Mouse (Mus musculus) stomach, embryonic 16.5 days (tissue): Measurements from ENCODE around the gene Pan2. TPM values are rescaled to one million over a fixed set of nuclear protein-coding genes. Genes with fewer than 3 reads are reported as not detected.

Source experiments
- ATAC-seq: fragments of 200-750 bp; cut with Nextera tagmentation; 2 replicates; pipeline ENCODE4 v1.8.0; 2017; ENCODE audit warnings: moderate number of reproducible peaks, moderate TSS enrichment; ENCODE audit not compliant: insufficient read depth, low FRiP score
- H3K27ac ChIP-seq: fragments of 300-500 bp; sonication (generic); 2 replicates; pipeline ENCODE4 v1.5.1; 2014; ENCODE audit warnings: low read length
- H3K27me3 ChIP-seq: fragments of 300-500 bp; sonication (generic); 2 replicates; pipeline ENCODE4 v1.6.1; 2014; ENCODE audit warnings: low read length, control low read depth, mixed read lengths; ENCODE audit not compliant: control insufficient read depth, insufficient read depth
- H3K36me3 ChIP-seq: fragments of 300-500 bp; sonication (generic); 2 replicates; pipeline ENCODE4 v1.6.1; 2014; ENCODE audit warnings: low read length; ENCODE audit not compliant: control insufficient read depth, insufficient read depth
- H3K4me1 ChIP-seq: fragments of 300-500 bp; sonication (generic); 2 replicates; pipeline ENCODE4 v1.6.1; 2014; ENCODE audit warnings: low read length, control low read depth, mixed read lengths; ENCODE audit not compliant: control insufficient read depth, insufficient read depth
- H3K4me2 ChIP-seq: fragments of 300-500 bp; sonication (generic); 2 replicates; pipeline ENCODE4 v1.6.1; 2014; ENCODE audit warnings: low read depth, low read length, mixed read lengths
- H3K4me3 ChIP-seq: fragments of 300-500 bp; sonication (generic); replicated peaks from 2 replicates; pipeline ENCODE4 v1.5.1; 2014; ENCODE audit warnings: mild to moderate bottlenecking, low read length
- H3K9ac ChIP-seq: fragments of 300-500 bp; sonication (generic); 2 replicates; pipeline ENCODE4 v1.6.1; 2014; ENCODE audit warnings: low read length
- H3K9me3 ChIP-seq: fragments of 300-500 bp; sonication (generic); replicated peaks from 2 replicates; pipeline ENCODE4 v1.6.1; 2016; ENCODE audit warnings: low read length, control low read depth; ENCODE audit not compliant: control insufficient read depth
- WGBS: fragments of 180-500 bp; shearing (Covaris S2); extraction: QIAGEN DNeasy Blood & Tissue Kit; methylation state at CpG from one replicate; pipeline ENCODE4 v1.1.7; 2014; 5-methylcytosine and 5-hydroxymethylcytosine counted together
- polyA plus RNA-seq: library from polyadenylated mRNA; unstranded; fragments of >200 nt; fragmentation: Nextera tagmentation; extraction: Ambion mirVana; gene quantifications from 2 replicates; pipeline ENCODE4 v1.2.1, GENCODE M21; 2015

Pan2 gene
- polyA plus RNA-seq, 1 experiment from 2014 or later, result 29.0 TPM

GRCm38 (mm10) chr10:128361836-128362235 lies 58.7 kb downstream of the Pan2 start:
- H3K9me3 ChIP-seq, result no peaks in the 10 kb centered on the region
- no peak overlapping the region for H3K4me2 ChIP-seq
- H3K9ac ChIP-seq, result no peak overlapping the region
- no peaks in the 10 kb centered on the region for H3K27me3 ChIP-seq
- 85% methylated on average over 6 of the region's 6 CpGs for WGBS
- H3K4me1 ChIP-seq, result no peaks in the 10 kb centered on the region
- no peak for ATAC-seq
- H3K4me3 ChIP-seq, result no peak overlapping the region
- H3K36me3 ChIP-seq, result peaks cover 24% of the 10 kb centered on the region
- H3K27ac ChIP-seq, result no peak overlapping the region

- no peaks in the 10 kb centered on the region for H3K27me3 ChIP-seq
- no peak overlapping the region for H3K27ac ChIP-seq
- no peak overlapping the region for H3K9ac ChIP-seq
- 45% methylated on average over 3 of the region's 3 CpGs for WGBS
- ATAC-seq, result no peak
- no peak overlapping the region for H3K4me3 ChIP-seq
- peaks cover 20% of the 10 kb centered on the region for H3K36me3 ChIP-seq
- H3K9me3 ChIP-seq, result no peaks in the 10 kb centered on the region
- H3K4me2 ChIP-seq, result no peak overlapping the region
- H3K4me1 ChIP-seq, result peaks cover under 1% of the 10 kb centered on the region
Measured at GRCm38 (mm10) chr10:128362568-128362967, 59.4 kb downstream of the Pan2 start.

- WGBS, result 19% methylated on average over 19 of the region's 19 CpGs
- Histone ChIP-seq H3K27me3 (no peaks in the 10 kb centered on the region), H3K9ac (peak overlapping the region; percentile 78), H3K4me1 (peaks cover 3% of the 10 kb centered on the region), H3K9me3 (no peaks in the 10 kb centered on the region), H3K4me2 (peak overlapping the region; percentile 86), H3K36me3 (peaks cover 5% of the 10 kb centered on the region; the same call in 1 of the 2 replicates), H3K4me3 (peak overlapping the region; percentile 75), H3K27ac (peak overlapping the region; percentile 87)
- ATAC-seq, result peak; percentile 48
Measured at GRCm38 (mm10) chr10:128367899-128368401, 64.8 kb downstream of the Pan2 start.

GRCm38 (mm10) chr10:128368402-128369217 lies 65.5 kb downstream of the Pan2 start, which contains the start of gene Coq10a:
Gene Coq10a (minus strand): TSS chr10:128368997.
- H3K4me2 ChIP-seq, result peak within 1 kb of the TSS; percentile 86
- peak within 1 kb of the TSS; percentile 87 for H3K27ac ChIP-seq
- peaks cover under 1% of the 10 kb centered on the region; the same call in 1 of the 2 replicates for H3K36me3 ChIP-seq
- peaks cover 3% of the 10 kb centered on the region for H3K4me1 ChIP-seq
- no peaks in the 10 kb centered on the region for H3K9me3 ChIP-seq
- H3K4me3 ChIP-seq, result peak within 1 kb of the TSS; percentile 75
- H3K9ac ChIP-seq, result peak within 1 kb of the TSS; percentile 78
- no peaks in the 10 kb centered on the region for H3K27me3 ChIP-seq
- peak; percentile 93 for ATAC-seq
- whole genome bisulfite sequencing, result under 1% methylated on average over 70 of the region's 87 CpGs

- Histone ChIP-seq H3K4me2 (peak overlapping the region; percentile 86), H3K36me3 (no peaks in the 10 kb centered on the region), H3K27me3 (no peaks in the 10 kb centered on the region), H3K9ac (peak overlapping the region; percentile 78), H3K27ac (peak overlapping the region; percentile 87), H3K4me1 (peaks cover 3% of the 10 kb centered on the region), H3K9me3 (no peaks in the 10 kb centered on the region), H3K4me3 (peak overlapping the region; percentile 75)
- ATAC-seq, result no peak
- 3% methylated on average over 9 of the region's 9 CpGs for WGBS
Measured at GRCm38 (mm10) chr10:128369218-128369543, 66.0 kb downstream of the Pan2 start.

- no peaks in the 10 kb centered on the region for H3K36me3 ChIP-seq
- H3K4me3 ChIP-seq, result peak overlapping the region; percentile 75
- no peaks in the 10 kb centered on the region for H3K27me3 ChIP-seq
- H3K9me3 ChIP-seq, result no peaks in the 10 kb centered on the region
- peaks cover 3% of the 10 kb centered on the region for H3K4me1 ChIP-seq
- peak overlapping the region; percentile 86 for H3K4me2 ChIP-seq
- H3K9ac ChIP-seq, result peak overlapping the region; percentile 78; the same call in 1 of the 2 replicates
- H3K27ac ChIP-seq, result peak overlapping the region; percentile 87
- WGBS, result 63% methylated on average over 6 of the region's 6 CpGs
- no peak for ATAC-seq
Measured at GRCm38 (mm10) chr10:128369599-128369998, 66.5 kb downstream of the Pan2 start.

- no peak overlapping the region for H3K27ac ChIP-seq
- no peak overlapping the region for H3K4me3 ChIP-seq
- 64% methylated on average over 5 of the region's 6 CpGs for WGBS
- no peaks in the 10 kb centered on the region for H3K36me3 ChIP-seq
- no peak overlapping the region for H3K9ac ChIP-seq
- H3K27me3 ChIP-seq, result no peaks in the 10 kb centered on the region
- H3K4me2 ChIP-seq, result no peak overlapping the region
- H3K9me3 ChIP-seq, result no peaks in the 10 kb centered on the region
- peaks cover 3% of the 10 kb centered on the region for H3K4me1 ChIP-seq
- no peak for ATAC-seq
Measured at GRCm38 (mm10) chr10:128370021-128370420, 66.9 kb downstream of the Pan2 start.

GRCm38 (mm10) chr10:128370601-128371000 lies 67.5 kb downstream of the Pan2 start:
- no peaks in the 10 kb centered on the region for H3K36me3 ChIP-seq
- 46% methylated on average over 4 of the region's 4 CpGs for WGBS
- peaks cover 3% of the 10 kb centered on the region for H3K4me1 ChIP-seq
- H3K27me3 ChIP-seq, result no peaks in the 10 kb centered on the region
- H3K27ac ChIP-seq, result no peak overlapping the region
- no peaks in the 10 kb centered on the region for H3K9me3 ChIP-seq
- H3K4me2 ChIP-seq, result no peak overlapping the region
- ATAC-seq, result no peak
- H3K4me3 ChIP-seq, result no peak overlapping the region
- H3K9ac ChIP-seq, result no peak overlapping the region
